Mouse (Mus musculus): ENCODE results near the gene Dysf. TPM values are rescaled to one million over a fixed set of nuclear protein-coding genes. Genes with fewer than 3 reads are reported as not detected.

Dysf gene
- polyA plus RNA-seq, 1 experiment from 2014 or later = 13.5 TPM

- Histone ChIP-seq H3K4me1 (ENCODE audit: insufficient read depth) (no peaks in the 10 kb centered on the region), H3K27me3 (ENCODE audit: insufficient read depth, low read length) (no peaks in the 10 kb centered on the region), H3K4me2 (no peak overlapping the region), H3K36me3 (ENCODE audit: insufficient read depth) (no peaks in the 10 kb centered on the region), H3K4me3 (ENCODE audit: low read depth, low read length) (no peak overlapping the region), H3K9me3 (ENCODE audit: low read depth, low read length) (no peaks in the 10 kb centered on the region), H3K27ac (ENCODE audit: low read depth) (no peak overlapping the region), H3K9ac (no peak overlapping the region)
- peak; percentile 93 for TF ChIP-seq CTCF (IDR thresholded peaks at IDR 0.05; ENCODE audit: low read depth)
- DNase-seq = peak; percentile 90
- 6% methylated on average over 5 of the region's 5 CpGs for WGBS
- ATAC-seq (ENCODE audit: insufficient read depth) = peak; percentile 44; the same call in 1 of the 2 replicates
These were observed 52.9 kb downstream of the Dysf start for GRCm38 (mm10) chr6:84061328-84061727.

GRCm38 (mm10) chr6:84062541-84062940 lies 54.2 kb downstream of the Dysf start:
- ATAC-seq (ENCODE audit: insufficient read depth) (no peak), DNase-seq (no peak)
- Histone ChIP-seq H3K4me1 (ENCODE audit: insufficient read depth) (no peaks in the 10 kb centered on the region), H3K9me3 (ENCODE audit: low read depth, low read length) (no peaks in the 10 kb centered on the region), H3K9ac (no peak overlapping the region), H3K4me3 (ENCODE audit: low read depth, low read length) (no peak overlapping the region), H3K36me3 (ENCODE audit: insufficient read depth) (no peaks in the 10 kb centered on the region), H3K27me3 (ENCODE audit: insufficient read depth, low read length) (no peaks in the 10 kb centered on the region), H3K27ac (ENCODE audit: low read depth) (no peak overlapping the region), H3K4me2 (no peak overlapping the region)
- no peak for TF ChIP-seq CTCF (IDR thresholded peaks at IDR 0.05; ENCODE audit: low read depth)
- WGBS = 47% methylated on average over 5 of the region's 5 CpGs

DNA sequence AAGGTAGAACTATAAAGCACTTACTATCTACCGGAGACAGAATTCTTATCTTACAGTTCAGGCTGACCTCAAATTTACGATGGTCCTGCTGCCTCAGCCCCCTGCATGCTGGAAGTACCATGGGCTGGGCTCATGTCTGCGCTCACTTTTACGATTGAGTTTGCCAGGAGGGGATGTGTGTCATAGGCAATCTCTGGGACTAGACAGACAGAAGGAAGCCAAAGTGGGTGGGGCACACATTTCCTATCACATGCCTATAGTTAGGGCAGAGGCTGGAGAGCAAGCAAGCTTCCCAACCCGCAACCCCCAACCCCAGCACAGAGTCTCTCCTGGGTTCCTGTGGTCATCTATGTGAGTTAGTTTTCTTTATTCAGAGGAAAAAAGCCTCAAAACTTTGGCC lies 59.8 kb downstream of the Dysf start:
- Histone ChIP-seq H3K27ac (ENCODE audit: low read depth) (no peak overlapping the region), H3K4me3 (ENCODE audit: low read depth, low read length) (no peak overlapping the region), H3K9ac (no peak overlapping the region), H3K4me2 (no peak overlapping the region), H3K4me1 (ENCODE audit: insufficient read depth) (no peaks in the 10 kb centered on the region), H3K9me3 (ENCODE audit: low read depth, low read length) (no peaks in the 10 kb centered on the region), H3K27me3 (ENCODE audit: insufficient read depth, low read length) (no peaks in the 10 kb centered on the region), H3K36me3 (ENCODE audit: insufficient read depth) (no peaks in the 10 kb centered on the region)
- DNase-seq = no peak
- no peak for TF ChIP-seq CTCF (IDR thresholded peaks at IDR 0.05; ENCODE audit: low read depth)
- WGBS = 73% methylated on average over 5 of the region's 5 CpGs
- ATAC-seq (ENCODE audit: insufficient read depth) = no peak

GRCm38 (mm10) chr6:84070251-84070650 lies 61.9 kb downstream of the Dysf start:
- no peak overlapping the region for H3K9ac ChIP-seq
- no peaks in the 10 kb centered on the region for H3K9me3 ChIP-seq (ENCODE audit: low read depth, low read length)
- no peak for TF ChIP-seq CTCF (IDR thresholded peaks at IDR 0.05; ENCODE audit: low read depth)
- DNase-seq = no peak
- no peaks in the 10 kb centered on the region for H3K27me3 ChIP-seq (ENCODE audit: insufficient read depth, low read length)
- no peak overlapping the region for H3K4me3 ChIP-seq (ENCODE audit: low read depth, low read length)
- no peaks in the 10 kb centered on the region for H3K4me1 ChIP-seq (ENCODE audit: insufficient read depth)
- H3K36me3 ChIP-seq (ENCODE audit: insufficient read depth) = no peaks in the 10 kb centered on the region
- H3K27ac ChIP-seq (ENCODE audit: low read depth) = no peak overlapping the region
- ATAC-seq (ENCODE audit: insufficient read depth) = no peak
- H3K4me2 ChIP-seq = no peak overlapping the region
- 68% methylated on average over 6 of the region's 6 CpGs for WGBS

DNA sequence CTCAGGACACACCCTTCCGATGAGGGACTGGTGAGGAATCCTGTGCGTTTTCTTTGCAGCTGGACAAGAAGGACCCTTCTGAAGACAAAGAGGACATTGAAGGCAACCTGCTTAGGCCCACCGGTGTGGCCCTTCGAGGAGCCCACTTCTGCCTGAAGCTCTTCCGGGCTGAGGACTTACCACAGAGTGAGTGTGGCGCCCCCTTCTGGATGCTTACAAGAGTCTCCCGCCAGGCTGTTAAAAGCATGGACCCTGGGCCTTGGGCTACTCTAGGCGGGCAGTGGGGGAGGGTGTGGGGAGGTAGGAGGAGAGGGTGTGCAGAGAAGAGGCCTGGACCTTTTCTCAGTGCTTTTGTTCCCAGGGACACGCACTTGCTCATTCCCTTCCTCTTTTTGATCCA lies 64.2 kb downstream of the Dysf start:
- ATAC-seq (ENCODE audit: insufficient read depth) = no peak
- 57% methylated on average over 9 of the region's 9 CpGs for WGBS
- H3K4me3 ChIP-seq (ENCODE audit: low read depth, low read length) = no peak overlapping the region

DNA sequence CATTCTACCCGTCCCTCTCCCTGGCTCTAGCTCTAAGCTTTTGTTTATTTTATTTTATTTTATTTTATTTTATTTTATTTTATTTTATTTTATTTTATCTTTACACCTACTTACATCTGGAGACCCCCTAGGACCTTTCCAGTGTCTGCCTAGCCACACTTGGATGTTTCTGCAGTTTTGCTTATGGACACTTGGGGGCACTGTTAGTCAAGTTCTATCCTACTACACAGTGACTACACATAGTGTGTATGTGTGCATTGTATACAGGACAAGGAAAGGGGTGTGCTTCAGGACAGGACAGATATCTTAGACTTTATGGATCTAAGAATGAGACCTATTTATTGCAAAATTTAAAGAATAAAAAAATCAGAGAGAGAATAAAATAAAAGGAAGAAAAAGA lies 69.8 kb downstream of the Dysf start:
- no peaks in the 10 kb centered on the region for H3K36me3 ChIP-seq (ENCODE audit: insufficient read depth)

More for the DNA sequence above, 64.2 kb downstream of the Dysf start:
- Histone ChIP-seq H3K36me3 (ENCODE audit: insufficient read depth) (no peaks in the 10 kb centered on the region), H3K27ac (ENCODE audit: low read depth) (no peak overlapping the region), H3K27me3 (ENCODE audit: insufficient read depth, low read length) (no peaks in the 10 kb centered on the region), H3K9me3 (ENCODE audit: low read depth, low read length) (no peaks in the 10 kb centered on the region), H3K4me1 (ENCODE audit: insufficient read depth) (no peaks in the 10 kb centered on the region), H3K9ac (no peak overlapping the region), H3K4me2 (no peak overlapping the region)
- peak; percentile 45 for DNase-seq
- peak; percentile 47 for TF ChIP-seq CTCF (IDR thresholded peaks at IDR 0.05; ENCODE audit: low read depth)

DNA sequence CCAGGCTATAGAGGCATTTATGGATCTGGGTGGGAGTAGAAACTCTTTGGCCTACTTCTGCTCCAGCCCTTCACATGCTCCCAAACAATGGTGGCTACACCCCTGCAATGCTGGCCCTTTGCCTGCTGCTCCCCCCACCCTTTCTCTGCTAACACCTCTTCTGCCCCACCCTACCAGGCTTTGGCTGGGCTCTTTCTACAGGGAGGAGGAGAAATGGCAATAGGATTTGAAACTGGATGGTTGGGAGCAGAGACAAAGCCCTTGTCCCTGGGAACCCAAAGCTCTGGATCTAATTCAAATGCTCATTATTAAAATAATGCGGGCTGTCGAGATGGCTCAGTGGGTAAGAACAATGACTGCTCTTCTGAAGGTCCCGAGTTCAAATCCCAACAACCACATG lies 72.2 kb downstream of the Dysf start:
- no peak for TF ChIP-seq CTCF (IDR thresholded peaks at IDR 0.05; ENCODE audit: low read depth)
- Histone ChIP-seq H3K9me3 (ENCODE audit: low read depth, low read length) (no peaks in the 10 kb centered on the region), H3K4me1 (ENCODE audit: insufficient read depth) (no peaks in the 10 kb centered on the region), H3K9ac (no peak overlapping the region), H3K4me3 (ENCODE audit: low read depth, low read length) (no peak overlapping the region), H3K27me3 (ENCODE audit: insufficient read depth, low read length) (no peaks in the 10 kb centered on the region), H3K36me3 (ENCODE audit: insufficient read depth) (no peaks in the 10 kb centered on the region), H3K27ac (ENCODE audit: low read depth) (no peak overlapping the region), H3K4me2 (no peak overlapping the region)
- no peak for ATAC-seq (ENCODE audit: insufficient read depth)
- no peak for DNase-seq
- WGBS = 90% methylated on average over 3 of the region's 3 CpGs

More for the DNA sequence above, 69.8 kb downstream of the Dysf start:
- H3K27me3 ChIP-seq (ENCODE audit: insufficient read depth, low read length) = no peaks in the 10 kb centered on the region
- peak; percentile 51 for TF ChIP-seq CTCF (IDR thresholded peaks at IDR 0.05; ENCODE audit: low read depth)
- no peak overlapping the region for H3K4me3 ChIP-seq (ENCODE audit: low read depth, low read length)
- no peak overlapping the region for H3K9ac ChIP-seq
- no peak overlapping the region for H3K4me2 ChIP-seq
- no peaks in the 10 kb centered on the region for H3K9me3 ChIP-seq (ENCODE audit: low read depth, low read length)
- no peaks in the 10 kb centered on the region for H3K4me1 ChIP-seq (ENCODE audit: insufficient read depth)
- peak; percentile 51 for DNase-seq
- ATAC-seq (ENCODE audit: insufficient read depth) = no peak
- 41% methylated on average over 1 of the region's 1 CpGs for WGBS
- H3K27ac ChIP-seq (ENCODE audit: low read depth) = no peak overlapping the region

DNA sequence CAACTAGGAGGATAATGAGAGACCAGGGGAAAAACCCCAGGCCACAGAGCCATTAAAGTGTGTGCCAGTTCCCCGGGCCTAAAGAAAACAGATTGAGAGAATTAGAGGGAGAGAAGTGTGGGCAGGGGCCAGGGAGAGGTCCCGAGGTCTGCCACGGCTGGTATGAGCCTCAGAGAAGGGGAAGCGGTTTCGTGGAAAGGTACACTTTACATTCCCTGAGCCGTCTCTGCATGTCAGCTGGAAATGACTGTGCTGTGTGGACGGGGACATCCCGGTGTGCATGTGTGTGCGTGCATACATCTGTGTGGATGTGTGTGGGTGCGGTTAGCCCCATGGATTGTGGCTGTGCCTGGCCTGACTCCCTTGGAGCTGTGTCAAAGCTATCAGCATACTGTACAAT lies 76.4 kb downstream of the Dysf start:
- no peaks in the 10 kb centered on the region for H3K4me1 ChIP-seq (ENCODE audit: insufficient read depth)
- no peak for DNase-seq
- no peak for TF ChIP-seq CTCF (IDR thresholded peaks at IDR 0.05; ENCODE audit: low read depth)
- H3K27ac ChIP-seq (ENCODE audit: low read depth) = no peak overlapping the region
- H3K27me3 ChIP-seq (ENCODE audit: insufficient read depth, low read length) = no peaks in the 10 kb centered on the region
- ATAC-seq (ENCODE audit: insufficient read depth) = no peak
- no peak overlapping the region for H3K4me3 ChIP-seq (ENCODE audit: low read depth, low read length)
- no peaks in the 10 kb centered on the region for H3K9me3 ChIP-seq (ENCODE audit: low read depth, low read length)
- H3K36me3 ChIP-seq (ENCODE audit: insufficient read depth) = no peaks in the 10 kb centered on the region
- H3K9ac ChIP-seq = no peak overlapping the region
- 70% methylated on average over 10 of the region's 10 CpGs for WGBS
- no peak overlapping the region for H3K4me2 ChIP-seq
